Mouse (Mus musculus) CH12.LX (cell line): ENCODE results near the gene Pitpna. TPM values are rescaled to one million over a fixed set of nuclear protein-coding genes. Genes with fewer than 3 reads are reported as not detected.

Source experiments
- DNase-seq: peaks from one replicate; pipeline ENCODE4 v3.0.0-alpha.2; 2013; ENCODE audit errors: extremely low read depth
- H3K27ac ChIP-seq: 2 replicates; pipeline ENCODE4 v1.5.1; 2012; ENCODE audit warnings: low read depth, mild to moderate bottlenecking, control low read depth, moderate library complexity; ENCODE audit not compliant: insufficient read depth
- H3K27me3 ChIP-seq: replicated peaks from 2 replicates; pipeline ENCODE3; 2012; ENCODE audit warnings: inconsistent platforms
- H3K36me3 ChIP-seq, 2 experiments: replicated peaks in 1 of 2; 2 replicates each; pipeline versions ENCODE3 to v1.6.1; 2012; ENCODE audit warnings: inconsistent platforms in 1 of 2, low read length in 1 of 2, mild to moderate bottlenecking in 1 of 2, mixed read lengths in 1 of 2, moderate library complexity in 1 of 2; ENCODE audit not compliant: control insufficient read depth in 1 of 2, insufficient read depth in 1 of 2
- H3K4me1 ChIP-seq, 2 experiments: 2 replicates each; pipeline ENCODE4 v1.6.1; 2012; ENCODE audit warnings: inconsistent platforms in 1 of 2, moderate library complexity in 1 of 2; ENCODE audit not compliant: insufficient read depth in 2 of 2, control insufficient read depth in 1 of 2
- H3K4me2 ChIP-seq: 2 replicates; pipeline ENCODE4 v1.6.1; 2012; ENCODE audit warnings: low read depth, mild to moderate bottlenecking, control low read depth; ENCODE audit not compliant: poor library complexity, insufficient read depth, severe bottlenecking
- H3K4me3 ChIP-seq, 3 experiments: fragments of 150-350 bp in 1 of 3; sonication (generic) in 1 of 3; replicated peaks in 1 of 3; 2 replicates each; pipeline versions ENCODE3 to v1.5.1; 2011 to 2012; ENCODE audit warnings: low read depth in 2 of 3, low read length in 2 of 3, mild to moderate bottlenecking in 2 of 3, moderate library complexity in 2 of 3, control low read depth in 1 of 3, improper control_type of control experiment in 1 of 3, inconsistent platforms in 1 of 3, mixed read lengths in 1 of 3; ENCODE audit not compliant: poor library complexity in 1 of 3
- H3K79me2 ChIP-seq: replicated peaks from 2 replicates; pipeline ENCODE4 v1.6.1; 2012; ENCODE audit warnings: mild to moderate bottlenecking, moderate library complexity; ENCODE audit not compliant: control insufficient read depth, poor library complexity, insufficient read depth, severe bottlenecking; ENCODE audit errors: extremely low read depth
- H3K9ac ChIP-seq: 2 replicates; pipeline ENCODE4 v1.6.1; 2012; ENCODE audit warnings: low read depth, mild to moderate bottlenecking, control low read depth, moderate library complexity; ENCODE audit not compliant: insufficient read depth
- H3K9me3 ChIP-seq: replicated peaks from 2 replicates; pipeline ENCODE3; 2012; ENCODE audit warnings: low read length, inconsistent platforms, mixed read lengths
- BHLHE40 ChIP-seq: IDR thresholded peaks from 2 replicates; pipeline ENCODE4 v1.6.1; 2011; ENCODE audit warnings: mild to moderate bottlenecking, low read depth, low read length, improper control_type of control experiment
- CHD1 ChIP-seq: IDR thresholded peaks from 2 replicates; pipeline ENCODE4 v1.6.1; 2012; ENCODE audit warnings: low read depth, low read length, improper control_type of control experiment, inconsistent platforms
- CHD2 ChIP-seq: IDR thresholded peaks from 2 replicates; pipeline ENCODE4 v1.6.1; 2011; ENCODE audit warnings: low read length, improper control_type of control experiment
- ELF1 ChIP-seq: IDR thresholded peaks from 2 replicates; pipeline ENCODE4 v1.6.1; 2014; ENCODE audit warnings: low read depth, mild to moderate bottlenecking, inconsistent platforms, low read length, improper control_type of control experiment
- EP300 ChIP-seq: IDR thresholded peaks from 2 replicates; pipeline ENCODE4 v1.6.1; 2011; ENCODE audit warnings: low read length, improper control_type of control experiment
- ETS1 ChIP-seq: conservative IDR thresholded peaks from 2 replicates; pipeline ENCODE4 v1.6.1; 2012; ENCODE audit warnings: low read depth, mild to moderate bottlenecking, inconsistent platforms, low read length, improper control_type of control experiment, moderate library complexity
- GABPA ChIP-seq: IDR thresholded peaks from 2 replicates; pipeline ENCODE4 v1.6.1; 2012; ENCODE audit warnings: low read depth, low read length, improper control_type of control experiment, inconsistent platforms; ENCODE audit not compliant: insufficient replicate concordance
- HCFC1 ChIP-seq: IDR thresholded peaks from 2 replicates; pipeline ENCODE4 v1.6.1; 2012; ENCODE audit warnings: low read depth, mild to moderate bottlenecking, inconsistent platforms, low read length, improper control_type of control experiment
- IRF4 ChIP-seq: IDR thresholded peaks from 2 replicates; pipeline ENCODE4 v1.6.1; 2014; ENCODE audit warnings: low read depth, mild to moderate bottlenecking, inconsistent platforms, low read length, improper control_type of control experiment
- JUN ChIP-seq: IDR thresholded peaks from 2 replicates; pipeline ENCODE4 v1.6.1; 2011; ENCODE audit warnings: low read depth, mild to moderate bottlenecking, low read length, improper control_type of control experiment, moderate library complexity; ENCODE audit not compliant: insufficient read depth
- JUND ChIP-seq: conservative IDR thresholded peaks from 2 replicates; pipeline ENCODE4 v1.6.1; 2011; ENCODE audit warnings: low read depth, low read length, improper control_type of control experiment
- MAFK ChIP-seq: IDR thresholded peaks from 2 replicates; pipeline ENCODE4 v1.6.1; 2011; ENCODE audit warnings: low read length, improper control_type of control experiment; ENCODE audit not compliant: insufficient replicate concordance
- MAX ChIP-seq: IDR thresholded peaks from 2 replicates; pipeline ENCODE4 v1.6.1; 2011; ENCODE audit warnings: low read length, improper control_type of control experiment
- MAZ ChIP-seq: IDR thresholded peaks from 2 replicates; pipeline ENCODE4 v1.6.1; 2012; ENCODE audit warnings: low read depth, mild to moderate bottlenecking, inconsistent platforms, low read length, improper control_type of control experiment, moderate library complexity
- MEF2A ChIP-seq: IDR thresholded peaks from 2 replicates; pipeline ENCODE4 v1.6.1; 2014; ENCODE audit warnings: low read depth, mild to moderate bottlenecking, inconsistent platforms, low read length, improper control_type of control experiment, borderline replicate concordance
- MYC ChIP-seq: IDR thresholded peaks from 2 replicates; pipeline ENCODE4 v1.6.1; 2011; ENCODE audit warnings: low read depth, mild to moderate bottlenecking, improper control_type of control experiment, low read length
- NELFE ChIP-seq: IDR thresholded peaks from 2 replicates; pipeline ENCODE4 v1.6.1; 2011; ENCODE audit warnings: low read depth, low read length, improper control_type of control experiment
- PAX5 ChIP-seq: IDR thresholded peaks from 2 replicates; pipeline ENCODE4 v1.6.1; 2012; ENCODE audit warnings: low read length, inconsistent platforms, mixed read lengths
- POLR2A ChIP-seq: IDR thresholded peaks from 2 replicates; pipeline ENCODE4 v1.6.1; 2011; ENCODE audit warnings: low read depth, mild to moderate bottlenecking, improper control_type of control experiment, low read length
- POLR2AphosphoS2 ChIP-seq: IDR thresholded peaks from 2 replicates; pipeline ENCODE4 v1.6.1; 2011; ENCODE audit warnings: low read depth, low read length, improper control_type of control experiment
- TCF12 ChIP-seq: IDR thresholded peaks from 2 replicates; pipeline ENCODE4 v1.6.1; 2014; ENCODE audit warnings: low read depth, mild to moderate bottlenecking, inconsistent platforms, low read length, improper control_type of control experiment
- USF2 ChIP-seq: conservative IDR thresholded peaks from 2 replicates; pipeline ENCODE4 v1.6.1; 2011; ENCODE audit warnings: low read depth, low read length, improper control_type of control experiment
- ZNF384 ChIP-seq: IDR thresholded peaks from 2 replicates; pipeline ENCODE4 v1.6.1; 2012; ENCODE audit warnings: low read depth, low read length, improper control_type of control experiment, inconsistent platforms
- dilution Hi-C: fragments of 300-500 bp; cut with MboI; formaldehyde crosslinking; loops from 2 replicates; pipeline ENCODE4 v1.14.3; 2020; ENCODE audit warnings: low sequenced_read_pairs; ENCODE audit not compliant: extremely low pct_unique_long_range_greater_than_20kb, extremely low pct_ligation_motif_present
- in situ Hi-C: fragments of 300-500 bp; cut with MboI; formaldehyde crosslinking; loops from 3 replicates; pipeline ENCODE4 v1.14.3; 2019; ENCODE audit warnings: low sequenced_read_pairs, low pct_ligation_motif_present, low pct_unique_long_range_greater_than_20kb, mixed read lengths
- polyA plus RNA-seq: library from polyadenylated mRNA; unstranded; fragments of >175 nt; gene quantifications from 2 replicates; pipeline ENCODE4 v1.2.1, GENCODE M21; 2012; ENCODE audit warnings: low read depth; ENCODE audit not compliant: insufficient read length
- total RNA-seq, 2 experiments: library from RNA; depleted of rRNA; stranded (reverse); fragments of 300-350 nt in 1 of 2; fragments of >200 nt in 1 of 2; gene quantifications; 2 replicates each; pipeline ENCODE4 v1.2.3; 2012 to 2014

Pitpna gene
- total and polyA plus RNA-seq, 3 experiments = 61.8 to 243 (median 80.7) TPM

DNA sequence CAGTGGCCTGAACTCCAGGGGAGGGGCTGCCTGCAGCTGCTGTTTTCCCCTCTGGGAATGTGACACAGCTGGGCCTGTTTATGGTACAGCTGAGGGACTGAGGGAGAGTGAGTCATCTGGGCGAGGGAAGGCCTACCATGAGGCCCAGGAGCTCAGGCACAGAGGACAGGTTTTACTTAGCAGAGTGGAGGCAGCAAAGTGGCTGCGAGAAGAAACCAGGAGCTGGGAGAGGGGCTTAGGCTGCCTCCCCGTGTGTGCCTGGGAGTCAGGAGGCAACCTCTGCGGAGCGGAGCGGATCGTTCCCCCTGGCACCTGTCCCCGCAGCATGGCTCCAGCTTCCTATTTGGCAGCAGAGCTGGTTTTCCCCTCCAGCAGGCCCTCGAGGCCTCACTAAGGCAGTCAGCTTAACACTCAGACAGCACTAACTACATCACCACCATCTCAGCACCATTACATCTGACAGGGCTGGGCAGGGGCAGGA lies 35.9 kb upstream of the Pitpna start:
- Histone ChIP-seq H3K27me3 (no peaks in the 10 kb centered on the region), H3K79me2 (no peaks in the 10 kb centered on the region), H3K9ac (peak overlapping the region; percentile 19; the same call in 1 of the 2 replicates), H3K4me3 (no peak overlapping the region), H3K9me3 (no peaks in the 10 kb centered on the region), H3K4me1 (peaks cover 27 to 49% of the 10 kb centered on the region in 2 experiments), H3K27ac (peak overlapping the region; percentile 40), H3K36me3 (peaks cover 0 to 20% of the 10 kb centered on the region in 2 experiments), H3K4me2 (no peak overlapping the region)
- in situ Hi-C loops (no loop called here), dilution Hi-C loops (no loop called here)
- DNase-seq = peak; percentile 46
- TF ChIP-seq HCFC1 = peak; percentile 33; the same call in 1 of the 2 replicates
- TF ChIP-seq TCF12 = peak; percentile 87; the same call in 1 of the 2 replicates
- TF ChIP-seq MAFK = no peak
- no peak for TF ChIP-seq ZNF384
- 0 out of 2 replicates have a peak, but pooled peaks have one; percentile 27 for TF ChIP-seq NELFE
- no peak for TF ChIP-seq CHD2
- TF ChIP-seq MAX = no peak; the same call in 1 of the 2 replicates
- TF ChIP-seq GABPA = no peak
- TF ChIP-seq POLR2AphosphoS2 = no peak
- no peak for TF ChIP-seq USF2
- TF ChIP-seq ELF1 = no peak
- TF ChIP-seq BHLHE40 = peak; percentile 59
- TF ChIP-seq IRF4 = peak; percentile 59; the same call in 1 of the 2 replicates
- no peak for TF ChIP-seq POLR2A
- TF ChIP-seq MAZ = peak; percentile 71
- 0 out of 2 replicates have a peak, but pooled peaks have one; percentile 34 for TF ChIP-seq MYC
- no peak for TF ChIP-seq PAX5
- TF ChIP-seq MEF2A = peak; percentile 66; the same call in 1 of the 2 replicates
- no peak for TF ChIP-seq CHD1
- peak; percentile 98 for TF ChIP-seq ETS1
- TF ChIP-seq JUND = 0 out of 2 replicates have a peak, but pooled peaks have one; percentile 7
- peak; percentile 76 for TF ChIP-seq EP300
- peak; percentile 23; the same call in 1 of the 2 replicates for TF ChIP-seq JUN
